Mouse (Mus musculus): ENCODE data around the gene Tmem220. TPM values are rescaled to one million over a fixed set of nuclear protein-coding genes. Genes with fewer than 3 reads are reported as not detected.

Tmem220 gene
- 6.8 and 7.0 TPM in 2 replicates for total RNA-seq (2021)
- long read RNA-seq, transcript Tmem220-201 (6 exons, 1,597 nt): major isoform, 35 of 49 reads
- long read RNA-seq, partial matches to known transcripts: 4 of 49 reads
- long read RNA-seq, other reads (novel, unspliced or antisense): 10 of 49 reads

DNA sequence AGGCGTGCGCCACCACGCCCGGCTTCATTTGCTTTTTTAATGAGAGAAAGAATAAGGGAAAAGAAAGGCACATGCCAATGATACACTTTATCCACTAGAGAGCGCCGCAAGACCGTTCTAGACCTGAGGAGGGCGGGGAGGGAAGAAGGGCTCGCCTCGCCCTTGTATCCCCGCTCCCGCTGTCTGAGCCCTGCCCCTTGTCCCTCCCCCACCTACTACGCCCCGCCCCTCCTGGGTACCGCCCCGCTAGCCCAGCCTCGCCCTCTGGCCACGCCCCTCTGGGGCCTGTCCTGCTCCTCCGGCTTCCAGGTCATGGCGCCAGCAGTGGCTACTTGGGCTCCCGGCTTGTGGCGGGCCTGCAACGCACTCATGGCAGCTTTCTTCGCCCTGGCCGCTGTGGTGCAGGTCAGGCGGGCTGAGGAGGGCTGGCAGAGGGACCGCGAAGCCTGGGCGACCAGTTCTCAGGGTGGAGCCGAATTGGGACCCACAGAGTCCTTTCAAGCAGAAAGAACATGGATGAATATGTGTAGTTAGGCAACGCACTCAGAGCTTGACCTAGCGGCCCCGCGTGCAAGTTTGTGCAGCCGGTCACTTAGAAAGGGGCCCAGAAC, at the start of gene Tmem220:
Tmem220 (plus strand) TSS at position 288 of the 611 bp plus-strand sequence.
- peak; percentile 97 for DNase-seq

DNA sequence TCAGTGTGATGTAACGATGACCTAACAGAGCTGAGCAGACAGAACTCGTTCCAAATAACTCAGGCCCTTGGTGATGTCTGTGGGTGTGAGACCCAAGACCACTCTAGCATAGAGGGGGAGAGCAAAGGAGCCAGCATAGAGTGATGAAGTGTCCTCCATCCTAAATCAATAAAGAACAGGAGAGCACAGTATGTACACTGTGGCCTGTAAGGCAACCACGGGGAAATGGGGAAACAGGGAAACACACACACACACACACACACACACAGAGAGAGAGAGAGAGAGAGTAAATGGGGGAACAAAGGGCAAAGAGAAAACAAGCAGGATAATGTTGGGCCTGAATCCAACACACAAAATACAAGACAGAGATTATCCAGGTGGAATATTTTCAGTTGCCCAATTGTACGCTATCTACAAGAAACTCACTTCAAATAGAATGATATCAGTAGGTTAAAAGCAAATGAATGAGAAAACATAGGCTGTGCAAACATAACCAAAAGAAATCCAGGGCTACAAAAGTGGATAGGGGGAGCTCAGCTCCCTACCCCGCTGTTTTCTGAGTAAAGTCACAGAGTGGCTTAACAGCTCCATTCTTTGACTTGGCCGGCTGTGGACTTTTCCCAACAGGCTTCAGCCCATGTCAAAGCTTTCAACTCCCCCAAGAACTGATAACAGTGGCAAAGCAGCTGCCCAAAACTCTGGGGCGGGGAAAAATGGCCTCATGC, 49.2 kb upstream of the Tmem220 start:
- no peak for DNase-seq

DNA sequence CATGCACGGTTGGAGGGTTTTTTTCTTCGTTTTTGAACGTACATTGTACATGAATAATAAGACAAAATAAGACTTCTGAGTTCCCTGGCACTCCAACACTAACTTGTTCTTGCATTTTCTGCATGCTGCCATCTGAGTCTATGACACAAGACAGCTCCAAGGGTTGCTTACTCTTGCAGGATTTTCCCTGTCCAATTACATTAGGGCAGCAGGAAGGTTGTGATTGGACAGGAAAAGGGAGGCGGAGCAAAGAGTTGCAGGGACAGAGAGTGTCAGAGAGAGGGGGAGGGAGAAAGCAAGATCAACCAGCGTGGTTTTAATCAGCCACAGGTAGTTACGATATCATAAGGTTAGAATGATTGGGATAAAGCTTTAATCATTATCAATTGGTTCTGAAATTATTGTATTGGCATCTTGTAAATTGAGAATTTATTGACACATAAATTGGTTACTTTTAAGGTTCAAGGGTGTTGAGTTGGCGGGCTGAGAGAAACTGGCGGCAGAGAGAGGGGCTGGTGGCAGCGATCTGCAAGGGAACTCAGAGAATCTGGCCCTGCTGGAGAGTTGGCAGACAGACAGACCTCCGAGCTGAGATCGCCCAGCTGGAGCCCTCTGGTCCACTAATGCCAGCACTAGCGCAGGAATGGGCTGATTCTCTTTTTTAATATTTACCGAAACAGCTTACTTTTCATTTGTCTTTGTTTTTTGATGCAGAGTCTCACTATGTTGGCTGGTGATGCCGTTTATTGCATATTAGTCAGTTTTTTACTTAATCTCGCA, 43.4 kb upstream of the Tmem220 start:
- no peak for DNase-seq

DNA sequence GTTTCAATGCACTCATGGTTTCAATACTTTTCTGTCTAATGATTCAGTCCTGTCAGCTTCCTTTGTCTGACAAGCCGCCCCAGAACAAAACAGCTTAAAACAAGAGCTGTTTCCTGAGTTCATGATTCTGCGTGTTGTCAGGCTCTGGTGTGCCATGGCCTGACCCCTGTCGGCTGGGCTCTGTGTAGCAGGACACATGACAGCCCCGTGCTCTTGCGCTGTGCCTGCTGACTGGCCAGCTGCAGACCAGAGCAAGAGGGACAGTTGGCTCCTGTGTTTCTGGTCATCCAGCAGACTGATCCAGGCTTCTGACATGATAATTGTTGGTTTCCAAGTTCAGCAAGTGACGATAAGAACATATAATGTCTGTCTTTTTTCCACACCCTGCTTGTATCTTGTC, 42.2 kb upstream of the Tmem220 start:
- peak; percentile 22 for DNase-seq

DNA sequence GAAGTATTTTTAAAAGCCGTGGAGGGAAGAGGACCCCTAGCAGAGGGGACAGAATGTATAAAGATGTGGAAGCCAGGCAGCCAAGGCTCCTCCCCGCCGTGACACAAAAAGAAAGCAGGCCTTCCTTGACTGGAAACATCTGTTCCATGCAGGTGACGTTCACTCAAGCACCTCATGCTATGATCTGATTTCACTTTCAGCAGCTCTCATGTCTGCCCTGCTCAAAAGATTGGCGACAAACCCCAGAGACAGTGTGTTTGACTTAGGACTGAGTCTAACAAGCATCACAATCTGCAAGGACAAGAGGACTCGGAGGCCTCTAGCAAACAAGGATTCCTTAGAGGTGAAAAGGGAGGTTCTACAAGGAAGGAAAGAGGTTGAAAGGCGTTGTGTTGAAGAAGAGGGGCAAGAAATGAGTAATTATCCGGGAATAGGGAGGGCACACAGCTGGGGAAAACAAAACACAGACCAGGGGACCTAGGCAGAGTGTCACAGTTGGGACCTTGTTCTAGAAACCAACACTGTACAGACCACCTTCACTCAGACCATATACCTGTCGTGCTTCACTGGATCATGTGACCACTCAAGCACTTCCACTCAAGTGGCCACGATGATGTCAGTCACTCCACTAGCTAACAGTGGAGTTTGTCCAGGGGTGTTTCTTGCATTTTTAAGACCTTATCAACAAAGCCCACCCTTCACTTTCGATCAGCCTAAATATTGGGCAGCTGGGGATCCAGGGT, 41.4 kb upstream of the Tmem220 start:
- no peak for DNase-seq

DNA sequence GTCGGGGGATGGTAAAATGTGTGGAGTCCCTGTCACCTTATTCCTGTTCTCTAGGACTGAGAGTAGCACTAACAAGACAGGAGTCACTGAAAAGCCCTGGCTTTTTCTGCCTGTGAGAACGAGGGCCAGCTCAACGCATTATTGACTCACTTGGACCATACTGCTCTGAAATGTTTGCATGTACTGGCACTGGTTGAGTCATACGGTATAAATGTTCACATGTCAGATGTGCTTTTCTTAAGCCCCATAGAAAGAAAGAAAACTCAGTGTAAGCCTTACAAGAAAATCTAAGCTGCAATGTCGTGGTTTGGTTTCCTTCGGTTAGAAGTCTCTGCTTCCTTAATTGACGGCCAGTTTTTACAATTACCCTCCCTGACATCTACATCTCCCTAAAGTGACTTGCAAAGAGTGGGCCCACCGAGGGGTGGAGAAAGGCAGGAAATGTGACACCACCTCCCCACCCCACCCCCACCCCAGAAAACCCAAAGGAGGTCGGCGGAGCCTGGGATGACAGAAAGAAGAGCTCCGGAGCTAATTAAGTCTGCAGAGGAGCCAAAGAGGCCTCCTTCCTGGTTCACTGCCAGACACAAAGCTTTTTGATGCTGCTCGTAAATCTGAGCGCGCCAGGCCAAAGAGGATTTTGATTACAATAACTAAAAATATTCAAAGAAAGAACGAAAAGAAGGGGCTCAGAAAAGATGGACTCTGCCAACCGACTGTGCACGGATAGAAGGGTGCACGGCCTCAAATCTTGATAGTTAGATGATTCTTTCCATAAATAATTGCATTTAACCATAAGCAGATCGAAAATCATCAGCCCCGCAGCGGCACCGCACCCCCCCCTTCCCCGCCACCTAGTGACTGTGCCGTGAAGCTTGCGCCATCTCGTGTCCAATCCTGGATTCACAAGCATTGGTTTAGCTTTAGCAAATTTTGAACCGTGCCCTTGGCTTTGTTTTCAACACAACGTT, 40.5 kb upstream of the Tmem220 start:
- DNase-seq: peak; percentile 77

DNA sequence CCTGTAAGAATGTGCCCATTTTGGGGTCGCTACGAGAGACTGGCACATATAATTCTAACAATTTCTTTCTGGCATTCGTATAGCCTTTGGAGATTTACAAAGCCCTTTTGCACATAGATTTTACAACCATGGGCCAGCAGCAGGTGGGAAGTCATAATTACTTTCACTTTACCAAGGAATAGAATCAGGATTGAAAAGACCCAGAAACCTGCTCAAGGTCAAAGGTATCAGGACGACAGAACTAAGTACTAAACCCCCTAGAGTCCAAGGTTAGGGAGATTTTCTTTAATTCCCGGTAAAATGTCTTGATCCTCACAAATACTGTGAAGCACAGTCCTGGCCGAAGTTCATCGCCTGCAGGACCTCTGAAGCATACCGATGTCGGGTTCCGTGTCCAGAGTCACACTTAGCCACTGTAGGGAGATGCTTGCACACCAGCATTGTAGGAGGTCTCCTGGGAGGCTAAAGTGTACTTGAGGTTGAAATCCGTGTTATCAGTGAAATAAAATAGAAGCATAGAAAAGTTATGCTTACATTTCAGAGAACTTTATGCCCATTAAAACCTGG, 39.7 kb upstream of the Tmem220 start:
- no peak for DNase-seq

DNA sequence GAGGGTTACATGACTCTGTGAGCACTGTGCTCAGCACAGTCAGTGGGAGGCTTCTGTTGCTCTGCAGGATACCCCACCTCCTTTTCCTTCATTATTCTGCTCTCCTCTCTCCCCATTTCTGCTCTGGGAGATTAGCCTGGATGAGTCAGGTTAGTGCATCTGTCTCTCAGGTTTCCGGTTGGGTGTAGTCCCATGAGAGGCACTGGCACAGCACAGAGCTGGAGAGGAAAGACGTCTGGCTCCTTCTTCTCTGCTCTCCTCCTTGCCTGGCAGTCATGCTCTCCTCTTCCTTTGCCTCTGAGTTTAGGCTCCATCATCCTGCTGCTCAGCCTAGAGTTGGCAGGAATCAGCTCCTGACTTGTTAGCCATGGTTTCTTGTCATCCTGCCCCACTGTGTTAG, 32.8 kb upstream of the Tmem220 start:
- DNase-seq: no peak

DNA sequence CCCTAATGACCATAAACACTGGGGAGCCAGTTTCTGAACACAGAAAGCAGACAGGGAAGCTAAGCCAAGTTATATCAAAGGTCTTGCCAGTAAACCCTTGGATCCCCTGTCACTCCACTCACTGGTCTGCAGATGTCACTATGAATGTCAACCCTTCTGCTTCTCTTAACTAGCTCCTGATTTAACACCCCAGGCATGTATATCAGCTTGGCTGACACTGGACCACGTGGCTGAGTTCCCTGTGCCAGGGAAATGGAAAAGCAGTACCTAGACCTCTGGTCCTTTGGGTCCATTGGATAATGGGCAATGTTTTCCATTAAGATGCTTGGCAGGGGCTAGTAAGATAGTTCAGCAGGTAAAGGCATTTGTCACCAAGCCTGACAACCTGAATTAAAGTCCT, 31.3 kb upstream of the Tmem220 start:
- DNase-seq: no peak

DNA sequence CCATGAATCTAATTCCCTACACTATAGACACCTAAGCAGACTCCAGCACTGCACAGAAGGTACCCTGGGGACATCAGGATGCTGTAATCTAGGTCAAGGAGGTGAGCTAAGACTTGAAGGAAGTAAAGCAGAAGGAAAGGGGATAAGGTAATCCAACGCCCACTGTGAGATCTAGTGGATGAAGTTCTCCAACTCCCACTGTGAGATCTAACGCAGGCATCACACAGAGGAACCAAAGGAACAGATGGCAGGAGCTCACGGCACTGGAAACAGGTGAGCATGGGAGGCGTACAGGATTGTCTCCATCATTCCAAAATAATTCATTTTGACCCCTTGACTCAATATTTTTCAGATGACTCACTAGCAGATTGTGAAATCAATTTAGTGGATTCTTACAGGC, 28.5 kb upstream of the Tmem220 start:
- DNase-seq: no peak

DNA sequence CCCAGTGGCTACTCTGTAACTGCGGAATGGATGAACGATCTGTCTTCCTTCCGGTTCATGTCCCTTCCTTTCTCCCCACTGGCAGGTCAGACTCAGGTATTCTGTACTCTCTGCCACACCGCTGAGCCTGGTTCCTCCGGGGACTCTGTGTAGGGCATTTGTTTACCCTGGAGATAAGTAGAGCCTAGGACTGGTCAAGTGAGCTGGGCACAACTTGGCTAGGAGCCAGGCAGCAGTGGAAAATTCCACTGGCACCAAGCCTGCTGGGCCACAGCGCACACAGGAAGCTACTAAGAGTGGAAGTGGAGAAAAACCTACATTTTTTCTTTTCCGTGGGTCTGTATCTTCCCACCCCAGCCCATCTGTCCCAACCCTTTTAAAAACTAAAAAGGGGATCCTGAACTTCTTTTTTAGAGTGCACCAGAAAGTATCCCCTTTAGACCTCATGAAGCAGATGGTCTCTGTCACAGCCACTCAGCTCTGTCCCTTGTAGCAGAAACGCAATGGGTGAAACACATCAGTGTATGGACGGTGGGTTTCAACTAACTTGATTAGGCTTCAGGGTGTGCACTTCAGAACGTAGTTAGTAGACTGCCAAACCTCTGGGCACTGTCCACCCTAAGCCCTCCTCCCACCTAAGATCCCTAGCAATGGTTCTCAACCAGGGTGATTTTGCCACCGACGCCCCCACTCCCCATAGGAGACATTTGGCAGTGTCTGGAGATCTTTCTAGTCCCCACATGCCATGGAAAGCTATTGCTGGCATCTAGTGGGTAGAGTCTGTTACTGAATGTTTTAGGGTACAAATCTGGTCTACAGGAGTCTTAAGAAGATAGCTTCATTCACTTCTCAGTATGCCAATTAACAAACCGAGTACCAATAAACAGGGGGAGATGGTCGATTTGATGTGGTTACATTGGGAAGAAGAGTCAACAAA, 26.2 kb upstream of the Tmem220 start:
- peak; percentile 86 for DNase-seq

DNA sequence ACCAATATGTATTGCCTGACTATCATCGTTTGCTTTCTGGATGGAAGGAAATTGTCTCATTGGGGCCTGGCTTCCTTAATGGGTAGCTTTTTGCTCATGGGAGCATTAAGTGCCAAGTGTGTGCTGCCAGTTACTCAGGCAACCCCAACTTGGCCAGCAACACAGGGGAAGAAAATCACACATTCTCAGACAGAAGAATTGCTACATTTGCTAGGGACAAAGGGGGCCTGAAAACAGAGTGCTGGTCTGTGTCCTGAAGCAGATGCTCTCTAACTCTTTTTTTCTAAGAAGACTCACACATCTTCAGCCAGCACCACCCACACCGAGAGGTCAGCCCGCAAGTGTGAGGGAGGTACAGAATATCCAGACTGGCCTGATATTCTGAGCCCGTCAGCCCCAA, 24.3 kb upstream of the Tmem220 start:
- DNase-seq: no peak

DNA sequence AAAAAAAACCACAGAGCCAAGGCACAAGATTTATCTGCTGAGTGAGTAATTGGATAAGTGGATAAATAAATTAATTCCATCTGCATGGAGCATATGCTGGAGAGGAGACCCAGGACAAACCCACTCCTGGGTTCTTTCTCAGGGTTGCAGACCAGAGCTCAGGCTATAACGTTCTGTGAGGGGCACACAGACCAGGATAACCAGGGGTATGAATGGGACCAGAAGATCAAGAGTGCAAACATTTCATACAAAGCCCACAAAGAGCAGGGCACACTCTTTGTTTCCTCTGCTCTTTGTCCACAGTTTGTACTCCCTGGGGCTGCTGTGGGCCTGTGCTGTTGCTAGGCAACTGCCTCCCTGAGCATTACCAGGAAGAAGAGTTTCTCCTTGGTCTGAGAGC, 23.2 kb upstream of the Tmem220 start:
- no peak for DNase-seq

DNA sequence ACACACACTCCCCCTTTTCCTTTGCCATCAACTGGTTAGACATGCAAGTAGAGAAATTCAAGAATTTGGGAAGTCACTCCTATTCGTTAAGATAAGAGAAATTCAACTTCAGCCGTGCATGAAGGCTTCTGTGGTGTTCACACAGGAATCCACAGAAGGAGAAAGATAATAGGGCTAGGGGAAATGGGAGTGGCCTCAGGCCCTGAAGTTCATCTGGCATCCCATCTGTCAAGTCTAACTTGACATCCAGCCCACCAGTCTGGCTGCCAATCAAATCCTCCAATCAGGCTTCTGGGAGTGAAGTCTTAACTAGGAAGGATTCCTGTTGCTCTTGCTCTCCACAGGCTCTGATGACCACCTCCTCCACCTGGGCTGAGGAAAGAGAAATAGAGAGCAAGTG, 22.0 kb upstream of the Tmem220 start:
- DNase-seq: no peak

DNA sequence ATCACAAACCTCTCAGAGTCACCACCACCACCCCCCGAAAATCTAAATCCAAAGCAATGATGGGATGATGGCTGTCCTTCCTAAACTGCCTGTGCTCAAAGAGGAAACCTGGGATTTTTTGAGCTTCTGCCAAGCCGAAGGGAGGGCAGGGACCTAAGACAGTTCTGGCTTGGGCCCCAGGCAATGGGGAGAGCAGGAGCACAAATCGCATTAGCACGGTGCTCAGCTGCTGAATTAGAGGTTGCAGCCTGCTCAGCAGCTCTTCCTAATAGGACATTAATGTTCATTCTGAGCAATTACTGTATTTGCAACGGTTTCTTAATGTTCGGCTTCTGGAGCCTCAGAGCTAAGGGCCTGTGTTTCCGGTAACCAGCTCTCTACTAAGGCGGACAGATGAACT, 17.0 kb upstream of the Tmem220 start:
- no peak for DNase-seq

DNA sequence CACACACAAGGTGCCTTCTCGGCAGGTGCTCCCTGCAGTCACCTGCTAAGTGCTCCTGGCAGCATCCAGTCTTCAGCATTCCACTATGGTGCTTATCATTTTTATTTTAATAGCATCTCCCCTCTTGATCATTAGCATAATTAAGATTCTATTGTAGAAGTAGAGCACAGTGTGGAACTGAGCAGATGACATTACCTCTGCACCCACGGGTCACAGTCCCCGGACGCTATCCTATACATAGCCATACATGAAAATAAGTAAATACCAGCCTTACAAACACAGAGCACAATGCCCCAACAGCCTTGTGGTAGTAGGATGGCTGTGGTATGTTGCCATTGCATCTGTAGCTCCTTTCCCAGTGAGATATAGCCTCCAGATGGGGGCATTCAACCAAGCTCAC, 16.4 kb upstream of the Tmem220 start:
- DNase-seq: no peak

DNA sequence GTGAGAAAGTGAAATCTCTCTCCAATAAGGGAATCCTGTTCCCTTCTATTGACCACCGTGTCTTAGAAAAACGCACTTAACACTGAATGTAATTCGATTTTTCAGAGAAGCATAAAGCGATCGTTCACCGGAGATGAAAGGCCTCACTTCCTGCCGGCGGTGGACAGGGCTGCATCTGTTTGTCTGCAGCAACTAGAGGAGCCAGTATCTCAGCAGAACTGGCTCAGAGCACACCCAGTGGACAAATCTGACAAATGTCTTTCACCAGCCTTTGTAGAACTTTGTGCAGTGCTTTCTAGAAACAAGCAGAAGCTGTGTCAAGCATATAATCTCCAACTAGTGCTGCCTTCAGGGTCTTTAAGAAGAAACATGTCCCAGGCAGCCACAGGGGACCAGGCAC, 14.5 kb upstream of the Tmem220 start:
- DNase-seq: no peak

DNA sequence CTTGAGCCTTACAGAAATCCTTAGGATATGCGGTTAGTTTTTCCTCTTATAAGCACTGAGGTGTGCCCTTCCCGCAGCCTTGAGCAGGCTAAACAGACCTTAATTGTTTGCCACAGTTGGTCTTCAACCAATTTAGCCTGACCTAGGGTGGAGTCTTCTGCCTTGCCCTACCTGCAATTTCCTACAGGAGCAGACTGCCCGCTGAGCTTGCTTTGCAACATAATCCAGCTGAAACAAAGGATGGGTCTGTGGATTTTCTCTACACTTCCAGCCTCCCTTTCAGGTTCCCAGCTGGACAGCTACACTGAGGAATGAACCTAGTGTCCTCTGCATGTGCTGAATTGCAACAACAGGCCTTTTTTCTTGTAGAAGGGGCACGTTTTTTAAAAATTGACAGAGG, 13.3 kb upstream of the Tmem220 start:
- DNase-seq: no peak

DNA sequence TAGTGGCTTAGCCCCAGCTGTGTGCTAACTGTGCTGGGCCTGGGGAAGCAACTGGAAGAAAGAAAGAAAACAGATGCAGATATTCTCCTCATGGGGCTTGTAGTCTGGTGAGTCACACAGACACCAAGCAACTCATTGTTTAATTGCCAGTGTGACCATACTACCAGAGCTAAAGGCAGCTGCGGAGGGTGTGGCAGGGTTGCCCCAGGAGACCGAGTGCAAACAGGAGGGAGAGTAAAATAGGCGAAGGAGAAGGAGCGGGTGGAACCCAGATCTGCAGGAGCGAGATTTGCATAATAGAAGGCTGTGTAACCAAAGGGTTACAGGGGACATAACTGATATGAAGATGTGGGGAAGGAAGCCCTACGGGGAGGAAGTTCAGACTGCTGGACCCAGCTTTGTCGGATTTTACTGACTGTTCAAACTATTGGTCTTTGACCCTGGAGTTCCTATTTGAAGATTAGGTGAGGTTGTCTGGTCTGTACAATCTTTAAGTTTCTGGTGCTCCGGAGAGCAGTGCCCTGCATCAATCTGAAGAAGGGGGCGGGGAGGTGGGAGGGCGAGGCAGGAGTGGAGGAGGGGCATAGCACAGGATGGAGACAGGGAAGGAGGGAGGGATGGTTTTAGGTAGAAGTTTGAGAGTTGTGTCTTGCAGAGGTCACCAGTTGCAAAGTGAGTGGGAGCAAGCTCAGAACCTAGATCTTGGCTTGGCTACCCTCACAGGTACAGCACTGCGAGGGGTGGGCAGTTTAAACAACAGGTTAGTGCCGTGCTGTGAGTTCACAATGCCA, 7.0 kb upstream of the Tmem220 start:
- DNase-seq: no peak

Measured in adrenal gland, postnatal 25 days (tissue).